Mouse (Mus musculus) limb, embryonic 15.5 days (tissue): Measurements from ENCODE around the gene Fam19a5. TPM values are rescaled to one million over a fixed set of nuclear protein-coding genes. Genes with fewer than 3 reads are reported as not detected.

Experiments used
- ATAC-seq: fragments of 200-750 bp; cut with Nextera tagmentation; 2 replicates; pipeline ENCODE4 v1.8.0; 2017; ENCODE audit warnings: low read depth, moderate TSS enrichment; ENCODE audit not compliant: insufficient number of reproducible peaks, low FRiP score, low TSS enrichment
- H3K27ac ChIP-seq: fragments of 300-500 bp; sonication (generic); 2 replicates; pipeline ENCODE4 v1.5.1; 2015; ENCODE audit warnings: moderate library complexity, mild to moderate bottlenecking, inconsistent platforms
- H3K27me3 ChIP-seq: fragments of 300-500 bp; sonication (generic); 2 replicates; pipeline ENCODE4 v1.6.1; 2015; ENCODE audit warnings: inconsistent platforms
- H3K36me3 ChIP-seq: fragments of 300-500 bp; sonication (generic); 2 replicates; pipeline ENCODE4 v1.6.1; 2015; ENCODE audit warnings: inconsistent platforms
- H3K4me1 ChIP-seq: fragments of 300-500 bp; sonication (generic); 2 replicates; pipeline ENCODE4 v1.6.1; 2015; ENCODE audit warnings: inconsistent platforms
- H3K4me2 ChIP-seq: fragments of 300-500 bp; sonication (generic); 2 replicates; pipeline ENCODE4 v1.6.1; 2015; ENCODE audit warnings: mild to moderate bottlenecking, inconsistent platforms
- H3K4me3 ChIP-seq: fragments of 300-500 bp; sonication (generic); 2 replicates; pipeline ENCODE4 v1.5.1; 2015; ENCODE audit warnings: mild to moderate bottlenecking, inconsistent platforms
- H3K9ac ChIP-seq: fragments of 300-500 bp; sonication (generic); 2 replicates; pipeline ENCODE4 v1.6.1; 2015; ENCODE audit warnings: inconsistent platforms
- H3K9me3 ChIP-seq: fragments of 300-500 bp; sonication (generic); 2 replicates; pipeline ENCODE4 v1.6.1; 2016; ENCODE audit warnings: inconsistent platforms
- WGBS: fragments of 180-500 bp; shearing (Covaris S2); methylation state at CpG from one replicate; pipeline ENCODE4 v1.1.7; 2015; 5-methylcytosine and 5-hydroxymethylcytosine counted together
- polyA plus RNA-seq: library from polyadenylated mRNA; unstranded; fragments of >200 nt; fragmentation: Nextera tagmentation; extraction: Ambion mirVana; gene quantifications from 2 replicates; pipeline ENCODE4 v1.2.1, GENCODE M21; 2015

Gene Fam19a5
- polyA plus RNA-seq, 1 experiment from 2014 or later, result 3.0 TPM

DNA sequence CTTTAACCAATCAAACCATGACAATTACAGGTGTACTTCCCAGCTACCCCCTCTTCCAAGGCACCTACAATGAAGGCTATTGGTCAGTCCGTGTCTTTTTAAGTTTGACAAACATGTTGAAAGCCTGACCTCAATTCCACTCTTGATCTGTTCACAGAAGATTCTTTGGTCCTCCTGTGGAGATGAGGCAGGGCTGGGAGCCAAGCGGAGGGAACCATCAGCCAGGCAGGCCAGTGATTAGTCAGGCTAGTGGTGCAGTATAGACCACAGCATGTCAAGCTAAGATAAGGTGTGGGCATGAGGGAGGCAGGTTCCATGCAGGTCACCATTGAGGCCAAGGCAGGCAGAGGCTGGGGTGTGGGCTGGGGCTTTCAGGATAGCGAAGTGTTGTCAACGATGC is 54.5 kb downstream of the Fam19a5 start:
- Histone ChIP-seq H3K27ac (no peak overlapping the region), H3K9me3 (no peaks in the 10 kb centered on the region), H3K4me3 (no peak overlapping the region), H3K9ac (no peak overlapping the region), H3K4me2 (no peak overlapping the region), H3K27me3 (no peaks in the 10 kb centered on the region), H3K36me3 (no peaks in the 10 kb centered on the region), H3K4me1 (no peaks in the 10 kb centered on the region)
- WGBS, result 89% methylated on average over 4 of the region's 4 CpGs
- ATAC-seq, result no peak

DNA sequence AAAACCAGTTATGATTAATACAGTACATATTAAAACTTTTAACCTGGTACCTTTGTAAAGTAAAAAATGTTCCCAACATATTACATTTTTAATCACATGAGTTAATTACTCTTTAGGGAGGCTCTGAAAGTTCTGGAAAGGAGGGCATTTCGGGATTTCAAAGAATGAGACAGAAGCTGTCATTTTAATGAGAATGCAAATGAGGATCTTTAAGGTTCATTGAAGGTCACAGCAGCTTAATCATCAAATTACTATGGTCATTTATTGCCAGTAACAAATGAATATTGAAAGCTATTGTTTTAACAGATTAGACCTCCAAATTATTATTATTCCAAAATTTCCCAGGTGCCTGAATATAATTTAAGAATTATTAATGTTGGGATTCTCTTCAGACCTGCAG is 59.2 kb downstream of the Fam19a5 start:
- whole genome bisulfite sequencing, result 67% methylated on average over 1 of the region's 1 CpGs
- Histone ChIP-seq H3K4me2 (no peak overlapping the region), H3K36me3 (no peaks in the 10 kb centered on the region), H3K27ac (no peak overlapping the region), H3K9me3 (no peaks in the 10 kb centered on the region), H3K9ac (no peak overlapping the region), H3K27me3 (peaks cover 4% of the 10 kb centered on the region; the same call in 1 of the 2 replicates), H3K4me3 (no peak overlapping the region), H3K4me1 (no peaks in the 10 kb centered on the region)
- no peak for ATAC-seq

- no peak for ATAC-seq
- H3K4me1 ChIP-seq, result no peaks in the 10 kb centered on the region
- no peak overlapping the region for H3K9ac ChIP-seq
- H3K36me3 ChIP-seq, result no peaks in the 10 kb centered on the region
- peaks cover 4% of the 10 kb centered on the region; the same call in 1 of the 2 replicates for H3K27me3 ChIP-seq
- 57% methylated on average over 9 of the region's 9 CpGs for WGBS
- no peak overlapping the region for H3K4me2 ChIP-seq
- H3K27ac ChIP-seq, result no peak overlapping the region
- H3K9me3 ChIP-seq, result no peaks in the 10 kb centered on the region
- H3K4me3 ChIP-seq, result no peak overlapping the region
Measured at GRCm38 (mm10) chr15:87605504-87606280, 61.6 kb downstream of the Fam19a5 start.

DNA sequence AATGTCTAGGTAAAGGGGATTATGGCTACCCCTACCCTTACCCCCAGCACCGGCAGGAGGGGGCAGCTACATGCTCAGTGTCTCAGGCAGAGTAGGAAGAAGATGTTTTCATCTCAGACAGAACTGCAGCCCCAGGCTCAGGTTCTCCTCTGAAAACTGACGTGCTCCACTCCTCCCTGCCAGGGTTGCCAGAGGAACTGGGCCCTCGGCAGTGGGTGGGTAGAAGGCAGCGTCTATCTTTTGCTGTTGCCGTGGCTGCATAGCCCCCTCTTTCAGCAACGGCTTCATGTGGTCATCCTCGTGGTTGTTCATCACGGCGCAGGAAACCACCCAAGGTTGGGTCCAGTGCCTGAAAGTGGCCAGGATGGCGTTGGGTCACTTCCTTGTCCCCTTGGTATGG is 62.6 kb downstream of the Fam19a5 start:
- Histone ChIP-seq H3K9ac (no peak overlapping the region), H3K27ac (no peak overlapping the region), H3K9me3 (no peaks in the 10 kb centered on the region), H3K4me3 (no peak overlapping the region), H3K4me2 (no peak overlapping the region), H3K4me1 (no peaks in the 10 kb centered on the region), H3K36me3 (no peaks in the 10 kb centered on the region), H3K27me3 (peaks cover 4% of the 10 kb centered on the region; the same call in 1 of the 2 replicates)
- 87% methylated on average over 10 of the region's 10 CpGs for WGBS
- ATAC-seq, result no peak

- H3K9me3 ChIP-seq, result no peaks in the 10 kb centered on the region
- ATAC-seq, result no peak
- no peaks in the 10 kb centered on the region for H3K4me1 ChIP-seq
- 64% methylated on average over 1 of the region's 1 CpGs for WGBS
- H3K9ac ChIP-seq, result no peak overlapping the region
- no peaks in the 10 kb centered on the region for H3K36me3 ChIP-seq
- no peak overlapping the region for H3K27ac ChIP-seq
- H3K27me3 ChIP-seq, result peaks cover 4% of the 10 kb centered on the region; the same call in 1 of the 2 replicates
- no peak overlapping the region for H3K4me3 ChIP-seq
- H3K4me2 ChIP-seq, result no peak overlapping the region
Measured at GRCm38 (mm10) chr15:87609236-87609635, 65.1 kb downstream of the Fam19a5 start.

DNA sequence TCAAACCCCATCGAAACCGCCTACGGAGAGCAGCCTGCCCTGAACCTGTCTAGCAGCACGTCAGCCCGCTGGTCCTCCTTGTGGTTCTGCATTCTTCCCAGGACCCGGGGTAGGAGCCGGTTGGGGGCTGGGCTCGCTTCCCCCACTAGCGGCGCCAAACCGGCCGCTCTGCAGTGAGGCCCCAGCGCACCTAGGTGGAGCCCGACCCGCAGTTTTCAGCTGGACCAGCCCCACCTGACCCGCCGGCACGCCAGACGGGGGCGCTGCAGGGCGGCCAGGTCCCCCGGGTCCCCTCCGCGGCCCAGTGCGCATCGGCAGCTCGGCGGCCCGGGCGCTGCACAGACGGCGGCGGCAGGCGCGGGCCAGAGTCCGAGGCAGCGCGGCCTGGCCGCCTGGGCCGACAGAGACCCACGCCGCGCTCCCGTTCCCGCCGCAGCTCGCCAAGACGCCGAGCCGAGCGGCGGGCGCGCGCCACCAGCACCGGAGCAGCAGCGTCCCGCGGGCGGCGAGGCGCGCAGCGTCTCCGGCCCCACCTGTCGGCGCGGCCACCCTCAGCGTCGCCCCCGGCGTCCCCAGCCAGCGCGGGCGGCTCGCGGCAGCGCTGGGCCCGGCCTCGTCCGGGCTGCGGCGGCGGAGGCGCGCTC is 80.0 kb downstream of the Fam19a5 start:
- H3K9ac ChIP-seq, result peak overlapping the region; percentile 55
- under 1% methylated on average over 82 of the region's 86 CpGs for WGBS
- peak overlapping the region; percentile 57 for H3K27ac ChIP-seq
- no peaks in the 10 kb centered on the region for H3K36me3 ChIP-seq
- peak overlapping the region; percentile 97 for H3K4me2 ChIP-seq
- ATAC-seq, result peak; percentile 73
- H3K4me1 ChIP-seq, result peaks cover 16% of the 10 kb centered on the region
- peak overlapping the region; percentile 63 for H3K4me3 ChIP-seq
- peaks cover 66% of the 10 kb centered on the region for H3K27me3 ChIP-seq
- no peaks in the 10 kb centered on the region for H3K9me3 ChIP-seq

- Histone ChIP-seq H3K27ac (peak overlapping the region; percentile 57), H3K4me2 (peak overlapping the region; percentile 97), H3K9me3 (no peaks in the 10 kb centered on the region), H3K9ac (peak overlapping the region; percentile 55), H3K36me3 (no peaks in the 10 kb centered on the region), H3K4me3 (peak overlapping the region; percentile 63), H3K27me3 (peaks cover 66% of the 10 kb centered on the region), H3K4me1 (peaks cover 16% of the 10 kb centered on the region)
- ATAC-seq, result no peak
- under 1% methylated on average over 38 of the region's 76 CpGs for WGBS
Measured at GRCm38 (mm10) chr15:87624610-87625091, 80.6 kb downstream of the Fam19a5 start.

DNA sequence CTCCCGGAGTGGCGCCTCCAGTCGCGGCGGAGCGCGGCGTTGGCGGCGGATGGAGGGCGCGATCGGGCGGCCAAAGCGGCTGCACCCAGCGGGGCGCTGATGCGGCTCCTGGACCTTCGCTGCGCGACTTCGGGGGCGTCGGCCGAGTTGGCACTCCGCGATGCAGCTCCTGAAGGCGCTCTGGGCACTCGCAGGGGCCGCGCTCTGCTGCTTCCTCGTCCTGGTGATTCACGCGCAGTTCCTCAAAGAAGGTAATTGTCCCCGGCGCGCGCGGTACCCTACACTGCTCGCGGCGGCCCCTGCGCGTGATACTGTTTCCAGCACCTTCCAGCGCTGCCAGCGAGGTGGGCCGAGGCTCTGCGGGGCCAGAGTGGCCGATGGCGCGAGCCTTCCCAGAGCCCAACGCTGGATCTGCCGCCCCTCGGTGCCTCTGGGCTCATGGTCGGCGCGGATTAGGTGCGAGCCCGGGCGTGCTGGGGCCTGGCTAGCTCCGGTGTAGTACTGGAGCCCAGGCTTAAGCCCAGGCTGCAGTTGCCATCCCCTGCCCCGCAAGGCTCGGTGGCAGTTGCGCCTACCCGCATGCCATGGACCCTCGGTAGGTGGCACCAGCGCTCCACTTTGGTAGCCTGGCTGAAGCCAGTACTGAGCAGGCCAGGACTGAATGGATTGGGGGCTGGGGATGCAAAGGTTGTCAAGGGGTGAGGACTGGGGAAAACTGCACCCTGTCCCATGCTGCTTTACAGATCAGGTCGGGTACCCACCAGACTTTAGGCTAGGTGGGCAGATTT is 81.3 kb downstream of the Fam19a5 start:
- H3K27ac ChIP-seq, result no peak overlapping the region
- no peaks in the 10 kb centered on the region for H3K36me3 ChIP-seq
- H3K4me2 ChIP-seq, result peak overlapping the region; percentile 97
- H3K4me3 ChIP-seq, result peak overlapping the region; percentile 63
- under 1% methylated on average over 65 of the region's 68 CpGs for WGBS
- peaks cover 16% of the 10 kb centered on the region for H3K4me1 ChIP-seq
- peak overlapping the region; percentile 55 for H3K9ac ChIP-seq
- peaks cover 62% of the 10 kb centered on the region for H3K27me3 ChIP-seq
- no peaks in the 10 kb centered on the region for H3K9me3 ChIP-seq
- ATAC-seq, result peak; percentile 77

GRCm38 (mm10) chr15:87635272-87635671 is 91.2 kb downstream of the Fam19a5 start:
- ATAC-seq, result no peak
- no peaks in the 10 kb centered on the region for H3K27me3 ChIP-seq
- H3K36me3 ChIP-seq, result no peaks in the 10 kb centered on the region
- H3K27ac ChIP-seq, result no peak overlapping the region
- no peaks in the 10 kb centered on the region for H3K9me3 ChIP-seq
- H3K4me2 ChIP-seq, result no peak overlapping the region
- no peak overlapping the region for H3K9ac ChIP-seq
- WGBS, result 90% methylated on average over 5 of the region's 5 CpGs
- H3K4me1 ChIP-seq, result no peaks in the 10 kb centered on the region
- no peak overlapping the region for H3K4me3 ChIP-seq

DNA sequence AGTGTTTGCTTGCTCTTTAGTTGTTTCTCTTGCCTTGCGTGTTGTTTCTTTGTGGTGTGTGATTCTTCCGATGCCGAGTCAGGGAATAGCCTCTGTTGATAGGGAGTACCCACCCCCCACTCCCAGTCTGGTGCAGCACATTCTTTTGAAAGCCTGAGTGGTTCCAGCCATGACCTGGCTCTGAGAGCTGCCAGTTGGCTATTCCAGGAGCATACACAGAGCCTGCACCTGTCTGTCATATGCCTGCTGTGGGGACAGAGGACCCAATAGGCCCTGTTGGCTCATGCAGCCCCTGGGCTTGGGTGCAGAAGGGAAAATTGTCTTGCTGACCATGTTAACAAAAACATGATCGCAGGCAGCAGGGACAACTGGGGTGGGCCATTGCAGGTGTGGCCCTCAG is 92.3 kb downstream of the Fam19a5 start:
- ATAC-seq, result no peak
- Histone ChIP-seq H3K9me3 (no peaks in the 10 kb centered on the region), H3K4me2 (no peak overlapping the region), H3K27me3 (no peaks in the 10 kb centered on the region), H3K36me3 (no peaks in the 10 kb centered on the region), H3K4me3 (no peak overlapping the region), H3K27ac (no peak overlapping the region), H3K4me1 (no peaks in the 10 kb centered on the region), H3K9ac (no peak overlapping the region)
- 87% methylated on average over 4 of the region's 4 CpGs for WGBS

DNA sequence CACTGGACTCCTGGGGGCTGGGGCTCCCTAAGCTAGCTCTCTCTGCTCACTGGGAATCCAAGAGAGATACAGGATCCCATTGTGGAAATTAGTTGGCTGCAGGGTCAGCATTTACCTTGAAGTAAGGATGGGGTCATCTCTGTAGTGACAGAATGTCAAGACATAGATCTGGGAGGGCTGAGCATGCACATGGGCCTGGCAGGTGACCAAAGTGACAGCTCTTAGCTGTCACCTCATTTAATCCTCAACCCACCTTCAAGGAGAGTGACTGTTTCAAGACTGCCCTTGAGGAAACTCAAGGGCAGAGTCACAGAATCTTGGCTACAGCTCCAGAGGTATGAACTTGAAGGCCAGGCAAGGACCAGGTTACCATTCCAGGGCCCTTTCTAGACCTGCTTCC is 93.1 kb downstream of the Fam19a5 start:
- Histone ChIP-seq H3K4me2 (no peak overlapping the region), H3K27me3 (no peaks in the 10 kb centered on the region), H3K9me3 (no peaks in the 10 kb centered on the region), H3K4me3 (no peak overlapping the region), H3K27ac (no peak overlapping the region), H3K4me1 (no peaks in the 10 kb centered on the region), H3K9ac (no peak overlapping the region), H3K36me3 (no peaks in the 10 kb centered on the region)
- no peak for ATAC-seq

GRCm38 (mm10) chr15:87638270-87638669 is 94.2 kb downstream of the Fam19a5 start:
- Histone ChIP-seq H3K4me3 (no peak overlapping the region), H3K36me3 (no peaks in the 10 kb centered on the region), H3K9me3 (no peaks in the 10 kb centered on the region), H3K27me3 (no peaks in the 10 kb centered on the region), H3K4me1 (no peaks in the 10 kb centered on the region), H3K4me2 (no peak overlapping the region), H3K27ac (no peak overlapping the region), H3K9ac (no peak overlapping the region)
- ATAC-seq, result no peak
- WGBS, result 79% methylated on average over 11 of the region's 11 CpGs
